Mouse (Mus musculus): Measurements from ENCODE around the gene Odf3b.

GRCm38 (mm10) chr15:89372536-89372935, 6.5 kb downstream of the Odf3b start:
- TF ChIP-seq POLR2A (IDR thresholded peaks at IDR 0.05; ENCODE audit: low read depth, low read length) (no peak), CTCF (IDR thresholded peaks at IDR 0.05; ENCODE audit: extremely low read depth, insufficient read length, insufficient replicate concordance, low read depth, low read length) (no peak)

All from small intestine, adult 2 months (tissue).